Mouse (Mus musculus): ENCODE results near the gene Rtp1. TPM values are rescaled to one million over a fixed set of nuclear protein-coding genes. Genes with fewer than 3 reads are reported as not detected.

The Rtp1 gene
- not detected for polyA plus RNA-seq (2012; fragmentation: generic; extraction: Trizol)
- long read RNA-seq, experiment 1 = 0 reads
- long read RNA-seq, experiment 2 = 0 reads

DNA sequence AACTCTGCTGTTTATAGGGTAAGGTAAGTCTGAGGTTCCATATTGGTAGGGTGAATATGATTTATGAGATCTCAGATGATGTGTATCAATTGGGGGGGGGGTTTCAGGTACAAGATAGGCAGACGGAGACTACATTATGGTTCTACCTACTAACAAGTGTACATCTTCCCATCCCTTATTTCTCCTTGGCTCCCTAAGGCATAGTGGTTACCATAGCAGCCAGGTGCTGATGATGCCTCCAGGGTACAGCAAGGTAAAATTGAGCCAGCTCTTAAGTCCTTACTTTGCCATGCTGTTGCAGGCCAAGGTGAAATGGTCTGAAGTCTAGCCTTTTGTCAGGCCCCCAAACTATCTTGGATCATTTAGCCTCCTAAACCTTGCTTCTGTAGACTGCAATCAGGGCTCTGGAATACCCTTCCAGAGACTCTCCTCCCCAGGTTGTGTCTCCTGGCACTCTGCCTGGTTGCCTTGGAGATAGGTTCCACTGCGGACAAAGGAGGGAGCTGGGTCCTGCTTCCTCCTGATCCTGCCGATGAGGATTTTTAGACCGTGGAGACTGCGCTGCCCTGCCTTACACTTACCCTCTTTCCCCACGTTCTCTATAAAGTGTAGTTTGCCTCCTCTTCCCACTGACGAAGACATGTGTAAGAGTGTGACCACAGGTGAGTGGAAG lies at the start of gene Rtp1:
Gene Rtp1 (plus strand): TSS at position 487 of the 673 bp plus-strand sequence.
- H3ac ChIP-seq (ENCODE audit: control insufficient read depth, insufficient read length, low read depth) = no peak within 1 kb of the TSS
- H3K79me2 ChIP-seq (ENCODE audit: control insufficient read depth, insufficient read depth) = no peaks in the 10 kb centered on the region
- H3K27me3 ChIP-seq (ENCODE audit: control insufficient read depth, insufficient read depth, insufficient read length) = no peaks in the 10 kb centered on the region
- H3K4me3 ChIP-seq (ENCODE audit: insufficient read depth, poor library complexity, severe bottlenecking) = no peak within 1 kb of the TSS
- H3K36me3 ChIP-seq (ENCODE audit: control insufficient read depth, insufficient read depth) = no peaks in the 10 kb centered on the region
- TF ChIP-seq CTCF (IDR thresholded peaks at IDR 0.05; ENCODE audit: control insufficient read depth, insufficient read depth, insufficient read length) (no peak), MYOD1 (IDR thresholded peaks at IDR 0.05; ENCODE audit: control insufficient read depth, insufficient read length, low read depth) (no peak), CEBPB (IDR thresholded peaks at IDR 0.05; ENCODE audit: low read depth) (no peak), FOSL1 (IDR thresholded peaks at IDR 0.05; ENCODE audit: insufficient read depth, low read length, poor library complexity, severe bottlenecking) (no peak), USF1 (IDR thresholded peaks at IDR 0.05; ENCODE audit: low read depth) (no peak), MAX (IDR thresholded peaks at IDR 0.05) (no peak), MYOG (IDR thresholded peaks at IDR 0.05; ENCODE audit: control insufficient read depth, extremely low read depth, insufficient read length) (no peak)
- H3K79me3 ChIP-seq (ENCODE audit: low read depth) = no peaks in the 10 kb centered on the region

DNA sequence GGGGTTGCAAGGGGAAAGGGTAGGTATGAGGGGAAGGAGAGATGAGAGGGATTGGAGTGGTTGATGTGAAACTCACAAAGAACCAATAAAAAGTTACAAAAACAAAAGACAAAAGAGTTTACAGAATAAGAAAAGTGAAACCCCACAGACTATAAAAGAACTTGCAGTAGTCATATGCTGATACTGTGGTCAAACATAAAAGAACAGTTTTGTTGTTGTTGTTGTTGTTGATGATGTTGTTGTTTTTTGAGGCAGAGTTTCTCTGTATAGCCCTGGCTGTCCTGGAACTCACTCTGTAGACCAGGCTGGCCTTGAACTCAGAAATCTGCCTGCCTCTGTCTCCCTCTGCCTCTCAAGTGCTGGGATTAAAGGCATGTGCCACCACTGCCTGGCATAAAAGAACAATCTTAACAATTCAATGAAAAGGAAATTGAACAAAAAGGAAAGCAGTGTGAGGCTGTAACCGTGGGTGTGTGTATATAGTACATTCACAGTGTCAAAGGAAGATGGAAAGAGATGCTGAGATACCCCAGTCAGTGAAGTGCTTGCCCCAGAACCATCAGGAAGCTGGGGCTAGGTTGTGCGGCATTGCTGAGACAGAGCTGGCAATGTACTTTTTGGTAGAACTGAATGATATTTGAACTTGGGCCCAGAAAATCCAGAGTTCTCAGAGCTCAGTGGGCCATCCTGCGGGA lies 49.2 kb upstream of the Rtp1 start:
- Histone ChIP-seq H3ac (ENCODE audit: control insufficient read depth, insufficient read length, low read depth) (no peak overlapping the region), H3K79me2 (ENCODE audit: control insufficient read depth, insufficient read depth) (no peaks in the 10 kb centered on the region), H3K79me3 (ENCODE audit: low read depth) (no peaks in the 10 kb centered on the region), H3K27me3 (ENCODE audit: control insufficient read depth, insufficient read depth, insufficient read length) (no peaks in the 10 kb centered on the region), H3K4me3 (ENCODE audit: insufficient read depth, poor library complexity, severe bottlenecking) (no peak overlapping the region), H3K36me3 (ENCODE audit: control insufficient read depth, insufficient read depth) (no peaks in the 10 kb centered on the region)
- TF ChIP-seq MYOD1 (IDR thresholded peaks at IDR 0.05; ENCODE audit: control insufficient read depth, insufficient read length, low read depth) (no peak), MAX (IDR thresholded peaks at IDR 0.05) (no peak), CTCF (IDR thresholded peaks at IDR 0.05; ENCODE audit: control insufficient read depth, insufficient read depth, insufficient read length) (no peak), USF1 (IDR thresholded peaks at IDR 0.05; ENCODE audit: low read depth) (no peak), MYOG (IDR thresholded peaks at IDR 0.05; ENCODE audit: control insufficient read depth, extremely low read depth, insufficient read length) (no peak), CEBPB (IDR thresholded peaks at IDR 0.05; ENCODE audit: low read depth) (no peak), FOSL1 (IDR thresholded peaks at IDR 0.05; ENCODE audit: insufficient read depth, low read length, poor library complexity, severe bottlenecking) (no peak)

DNA sequence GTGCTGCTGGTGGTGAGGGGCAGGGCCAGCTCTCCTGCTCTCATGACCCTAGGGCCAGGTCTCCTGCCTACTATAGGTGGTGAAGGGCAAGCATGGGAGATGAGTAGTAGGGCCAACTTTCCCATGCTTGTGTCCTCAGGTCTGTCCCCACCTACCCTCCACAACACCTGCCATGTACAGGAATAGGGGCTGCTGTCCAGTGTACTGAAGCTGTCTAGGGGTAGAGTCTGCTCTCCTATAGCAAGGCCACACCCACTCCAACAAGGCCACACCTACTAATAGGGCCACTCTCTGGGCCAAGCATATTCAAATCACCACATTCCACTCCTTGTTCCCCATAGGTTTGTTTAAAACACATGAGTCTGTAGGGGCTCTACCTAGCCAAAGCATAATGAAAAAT lies 44.6 kb upstream of the Rtp1 start:
- TF ChIP-seq FOSL1 (IDR thresholded peaks at IDR 0.05; ENCODE audit: insufficient read depth, low read length, poor library complexity, severe bottlenecking) (no peak), USF1 (IDR thresholded peaks at IDR 0.05; ENCODE audit: low read depth) (no peak), MYOG (IDR thresholded peaks at IDR 0.05; ENCODE audit: control insufficient read depth, extremely low read depth, insufficient read length) (no peak), MYOD1 (IDR thresholded peaks at IDR 0.05; ENCODE audit: control insufficient read depth, insufficient read length, low read depth) (no peak), MAX (IDR thresholded peaks at IDR 0.05) (no peak), CTCF (IDR thresholded peaks at IDR 0.05; ENCODE audit: control insufficient read depth, insufficient read depth, insufficient read length) (no peak), CEBPB (IDR thresholded peaks at IDR 0.05; ENCODE audit: low read depth) (no peak)
- H3K27me3 ChIP-seq (ENCODE audit: control insufficient read depth, insufficient read depth, insufficient read length) = no peaks in the 10 kb centered on the region
- H3K79me2 ChIP-seq (ENCODE audit: control insufficient read depth, insufficient read depth) = no peaks in the 10 kb centered on the region
- H3K4me3 ChIP-seq (ENCODE audit: insufficient read depth, poor library complexity, severe bottlenecking) = no peak overlapping the region
- no peak overlapping the region for H3ac ChIP-seq (ENCODE audit: control insufficient read depth, insufficient read length, low read depth)
- H3K36me3 ChIP-seq (ENCODE audit: control insufficient read depth, insufficient read depth) = no peaks in the 10 kb centered on the region
- H3K79me3 ChIP-seq (ENCODE audit: low read depth) = no peaks in the 10 kb centered on the region

DNA sequence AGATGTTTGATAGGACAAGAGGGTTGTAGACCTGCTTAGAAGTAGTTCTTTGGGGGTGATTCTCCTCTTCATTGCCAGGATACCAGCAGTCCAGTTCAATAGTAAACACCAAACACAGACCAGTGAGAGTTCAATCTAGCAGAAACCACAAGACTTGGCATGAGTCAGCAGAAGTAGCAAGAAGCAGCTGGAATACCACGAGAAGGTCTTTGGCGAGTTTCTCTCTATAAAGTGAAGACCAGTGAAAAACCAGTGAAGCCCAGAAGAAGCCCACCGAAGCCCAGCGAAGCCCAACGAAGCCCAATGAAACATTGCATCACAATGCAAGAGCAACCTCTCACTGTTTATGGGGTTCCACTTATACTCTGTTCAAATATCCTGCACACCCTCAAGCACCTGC lies 31.0 kb upstream of the Rtp1 start:
- Histone ChIP-seq H3K4me3 (ENCODE audit: insufficient read depth, poor library complexity, severe bottlenecking) (no peak overlapping the region), H3K79me2 (ENCODE audit: control insufficient read depth, insufficient read depth) (no peaks in the 10 kb centered on the region), H3K27me3 (ENCODE audit: control insufficient read depth, insufficient read depth, insufficient read length) (no peaks in the 10 kb centered on the region), H3K79me3 (ENCODE audit: low read depth) (no peaks in the 10 kb centered on the region), H3K36me3 (ENCODE audit: control insufficient read depth, insufficient read depth) (no peaks in the 10 kb centered on the region), H3ac (ENCODE audit: control insufficient read depth, insufficient read length, low read depth) (no peak overlapping the region)
- TF ChIP-seq MYOG (IDR thresholded peaks at IDR 0.05; ENCODE audit: control insufficient read depth, extremely low read depth, insufficient read length) (no peak), MYOD1 (IDR thresholded peaks at IDR 0.05; ENCODE audit: control insufficient read depth, insufficient read length, low read depth) (no peak), USF1 (IDR thresholded peaks at IDR 0.05; ENCODE audit: low read depth) (no peak), MAX (IDR thresholded peaks at IDR 0.05) (no peak), CEBPB (IDR thresholded peaks at IDR 0.05; ENCODE audit: low read depth) (no peak), CTCF (IDR thresholded peaks at IDR 0.05; ENCODE audit: control insufficient read depth, insufficient read depth, insufficient read length) (no peak), FOSL1 (IDR thresholded peaks at IDR 0.05; ENCODE audit: insufficient read depth, low read length, poor library complexity, severe bottlenecking) (no peak)

DNA sequence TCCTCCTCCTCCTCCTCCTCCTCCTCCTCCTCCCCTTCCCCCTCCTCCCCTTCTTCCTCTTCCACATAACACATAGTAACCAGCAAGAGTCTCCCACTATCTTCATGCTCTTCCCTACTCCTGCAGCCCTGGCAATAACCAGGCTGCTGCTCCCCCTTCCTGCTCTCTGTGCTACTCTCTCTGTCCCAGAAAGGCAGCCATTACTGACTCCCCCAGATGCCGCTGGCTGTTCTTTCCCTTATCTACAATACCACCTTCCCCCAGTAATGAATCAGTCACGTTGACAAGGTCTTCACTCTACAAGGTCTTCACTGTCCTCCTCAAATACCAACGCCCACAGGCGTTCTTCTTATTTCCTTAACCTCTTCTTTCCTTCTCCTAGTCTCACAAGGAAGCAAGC lies 27.5 kb upstream of the Rtp1 start:
- H3ac ChIP-seq (ENCODE audit: control insufficient read depth, insufficient read length, low read depth) = no peak overlapping the region
- TF ChIP-seq USF1 (IDR thresholded peaks at IDR 0.05; ENCODE audit: low read depth) (no peak), MYOD1 (IDR thresholded peaks at IDR 0.05; ENCODE audit: control insufficient read depth, insufficient read length, low read depth) (no peak), MYOG (IDR thresholded peaks at IDR 0.05; ENCODE audit: control insufficient read depth, extremely low read depth, insufficient read length) (no peak)
- no peak overlapping the region for H3K4me3 ChIP-seq (ENCODE audit: insufficient read depth, poor library complexity, severe bottlenecking)
- no peaks in the 10 kb centered on the region for H3K79me2 ChIP-seq (ENCODE audit: control insufficient read depth, insufficient read depth)
- H3K36me3 ChIP-seq (ENCODE audit: control insufficient read depth, insufficient read depth) = no peaks in the 10 kb centered on the region
- no peaks in the 10 kb centered on the region for H3K79me3 ChIP-seq (ENCODE audit: low read depth)
- no peaks in the 10 kb centered on the region for H3K27me3 ChIP-seq (ENCODE audit: control insufficient read depth, insufficient read depth, insufficient read length)
